26 mouse cellular contexts compared by ENCODE assay signal in genomic region chr10:43825696-43826095, GRCm38 (mm10).
"Had no signal": no experiment of that assay in that cellular context is flagged by ENCODE, and none has a peak within 500 bp of the region (broad histone marks: within the 10 kb centered on the region; RNA-seq: fewer than 3 reads in every experiment).

No protein-coding gene starts in this region.

- H3K27me3 ChIP-seq: heart, embryonic 13.5 days; heart, embryonic 15.5 days; hindbrain, embryonic 12.5 days; intestine, embryonic 15.5 days; limb, embryonic 12.5 days; liver, embryonic 13.5 days had no signal

- ATAC-seq: hindbrain, embryonic 16.5 days; inflammation-experienced regulatory T-cells, adult 6 months; intestine, embryonic 15.5 days; intestine, postnatal 0 days had no signal

- H3K36me3 ChIP-seq: heart, embryonic 13.5 days; heart, embryonic 15.5 days; hindbrain, embryonic 10.5 days; hindbrain, embryonic 12.5 days; intestine, embryonic 15.5 days; limb, embryonic 10.5 days; limb, embryonic 12.5 days; liver, embryonic 13.5 days had no signal

- DNase-seq: gastrocnemius, postnatal 14 days; gastrocnemius, postnatal 36 days; heart, adult 11 months; heart, adult 2 months; heart, postnatal 14 days; heart, postnatal 4 days; kidney, adult 18-20 months; kidney, adult 8-10 months; kidney, postnatal 10 days; kidney, postnatal 25 days; kidney, postnatal 4 days; liver; liver, embryonic 13.5 days had no signal

- H3K27ac ChIP-seq: heart, adult 2 months; heart, embryonic 13.5 days; heart, embryonic 15.5 days; hindbrain, embryonic 10.5 days; hindbrain, embryonic 12.5 days; hindbrain, embryonic 14.5 days; intestine, embryonic 15.5 days; layer of hippocampus, adult 2 months; left cerebral cortex, adult 2 months; limb, embryonic 10.5 days; limb, embryonic 12.5 days; liver, embryonic 13.5 days had no signal

- H3K4me3 ChIP-seq: heart, adult 2 months; heart, embryonic 13.5 days; heart, embryonic 15.5 days; hindbrain, embryonic 10.5 days; hindbrain, embryonic 12.5 days; intestine, embryonic 15.5 days; layer of hippocampus, adult 2 months; left cerebral cortex, adult 2 months; limb, embryonic 10.5 days; limb, embryonic 12.5 days; liver, embryonic 13.5 days had no signal

- H3K4me1 ChIP-seq: hindbrain, embryonic 12.5 days; intestine, embryonic 15.5 days; liver, embryonic 13.5 days had no signal
